Mouse (Mus musculus): ENCODE data around the gene Bfsp1. TPM values are rescaled to one million over a fixed set of nuclear protein-coding genes. Genes with fewer than 3 reads are reported as not detected.

The Bfsp1 gene
- polyA plus RNA-seq, 1 experiment: 0.35 TPM

DNA sequence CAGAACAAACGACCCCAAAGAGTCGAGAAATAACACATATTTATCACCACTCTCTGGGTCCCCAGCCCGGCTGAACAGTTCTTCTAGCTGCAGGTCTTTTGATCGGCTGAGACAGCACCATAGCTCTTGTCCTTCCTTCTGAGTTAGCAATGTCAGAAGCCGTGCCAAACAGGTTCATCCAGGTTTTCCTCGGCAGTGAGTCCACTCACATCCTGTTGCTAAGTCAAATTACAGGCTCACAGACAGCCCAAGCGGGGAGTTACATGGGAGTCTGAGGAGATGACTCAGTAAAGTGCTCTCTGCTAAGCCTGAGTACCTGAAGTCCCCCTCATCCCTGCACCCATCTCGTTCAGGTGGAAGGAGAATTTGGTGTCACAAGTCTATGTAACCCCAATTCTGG is 1.6 kb upstream of the Bfsp1 start:
- H3K4me3 ChIP-seq (ENCODE audit: control insufficient read depth, insufficient read depth, low read length): no peak overlapping the region
- no peak for DNase-seq
- H3K27ac ChIP-seq (ENCODE audit: control insufficient read depth, insufficient read depth, low read length): no peak overlapping the region
- no peak for TF ChIP-seq POLR2A (IDR thresholded peaks at IDR 0.05; ENCODE audit: control insufficient read depth, extremely low read depth, insufficient read depth, low read length, poor library complexity)
- TF ChIP-seq CTCF (IDR thresholded peaks at IDR 0.05; ENCODE audit: borderline replicate concordance, control insufficient read depth, extremely low read depth, insufficient read depth, low read length, poor library complexity): no peak
- H3K27me3 ChIP-seq (ENCODE audit: control insufficient read depth, insufficient read depth, low read length): no peaks in the 10 kb centered on the region; the same call in 1 of the 2 replicates
- no peaks in the 10 kb centered on the region for H3K36me3 ChIP-seq (ENCODE audit: control insufficient read depth, insufficient read depth, low read length)
- 76% methylated on average over 8 of the region's 8 CpGs for WGBS
- H3K4me1 ChIP-seq (replicated peaks; ENCODE audit: control insufficient read depth, insufficient read depth, low read length): no peaks in the 10 kb centered on the region

DNA sequence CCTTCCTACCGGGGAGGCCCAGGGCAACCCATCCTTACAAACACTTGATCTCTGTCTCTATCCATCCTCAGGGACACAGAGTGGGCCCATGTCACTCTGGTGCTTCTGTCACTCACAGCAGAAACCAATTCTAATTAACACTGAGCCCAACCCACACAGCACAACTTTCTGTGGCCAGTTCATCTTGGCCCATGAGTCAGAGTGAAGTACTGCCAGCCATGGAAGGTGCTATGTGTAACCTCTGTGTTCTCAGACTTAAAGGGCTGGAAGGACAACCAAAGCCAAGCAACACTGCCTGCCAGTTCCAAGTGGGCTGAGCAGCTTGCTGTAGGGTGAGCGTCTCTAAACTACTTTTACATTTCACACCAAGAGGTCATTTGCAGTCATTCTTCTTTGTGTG is 3.8 kb downstream of the Bfsp1 start:
- TF ChIP-seq CTCF (IDR thresholded peaks at IDR 0.05; ENCODE audit: borderline replicate concordance, control insufficient read depth, extremely low read depth, insufficient read depth, low read length, poor library complexity): no peak
- TF ChIP-seq POLR2A (IDR thresholded peaks at IDR 0.05; ENCODE audit: control insufficient read depth, extremely low read depth, insufficient read depth, low read length, poor library complexity): no peak
- no peak overlapping the region for H3K27ac ChIP-seq (ENCODE audit: control insufficient read depth, insufficient read depth, low read length)
- no peak overlapping the region for H3K4me3 ChIP-seq (ENCODE audit: control insufficient read depth, insufficient read depth, low read length)
- H3K36me3 ChIP-seq (ENCODE audit: control insufficient read depth, insufficient read depth, low read length): no peaks in the 10 kb centered on the region
- 94% methylated on average over 2 of the region's 2 CpGs for WGBS
- no peaks in the 10 kb centered on the region; the same call in 1 of the 2 replicates for H3K27me3 ChIP-seq (ENCODE audit: control insufficient read depth, insufficient read depth, low read length)
- DNase-seq: no peak
- H3K4me1 ChIP-seq (replicated peaks; ENCODE audit: control insufficient read depth, insufficient read depth, low read length): no peaks in the 10 kb centered on the region

DNA sequence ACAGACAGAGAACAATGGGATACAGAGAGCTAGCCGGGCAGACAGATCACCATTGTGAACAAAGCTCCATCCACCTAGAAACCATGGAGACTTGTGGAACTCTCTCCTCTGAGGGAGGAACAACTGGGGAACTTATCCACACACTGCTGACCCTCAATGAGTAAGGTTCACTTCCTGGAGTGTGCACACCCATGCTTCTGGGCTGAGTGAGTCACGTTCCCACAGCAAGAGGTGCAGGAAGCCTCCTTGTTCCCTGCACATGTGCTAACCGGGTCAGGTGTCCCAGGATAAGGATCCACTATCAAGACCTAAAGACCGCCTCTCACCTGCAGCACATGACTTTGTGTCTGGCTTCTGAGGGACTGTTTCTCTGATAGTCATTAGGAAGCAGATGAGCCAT is 9.5 kb downstream of the Bfsp1 start:
- no peaks in the 10 kb centered on the region for H3K27me3 ChIP-seq (ENCODE audit: control insufficient read depth, insufficient read depth, low read length)
- 84% methylated on average over 4 of the region's 4 CpGs for WGBS
- TF ChIP-seq POLR2A (IDR thresholded peaks at IDR 0.05; ENCODE audit: control insufficient read depth, extremely low read depth, insufficient read depth, low read length, poor library complexity) (no peak), CTCF (IDR thresholded peaks at IDR 0.05; ENCODE audit: borderline replicate concordance, control insufficient read depth, extremely low read depth, insufficient read depth, low read length, poor library complexity) (no peak)
- DNase-seq: no peak
- no peaks in the 10 kb centered on the region for H3K4me1 ChIP-seq (replicated peaks; ENCODE audit: control insufficient read depth, insufficient read depth, low read length)
- H3K4me3 ChIP-seq (ENCODE audit: control insufficient read depth, insufficient read depth, low read length): no peak overlapping the region
- no peak overlapping the region for H3K27ac ChIP-seq (ENCODE audit: control insufficient read depth, insufficient read depth, low read length)
- no peaks in the 10 kb centered on the region for H3K36me3 ChIP-seq (ENCODE audit: control insufficient read depth, insufficient read depth, low read length)

DNA sequence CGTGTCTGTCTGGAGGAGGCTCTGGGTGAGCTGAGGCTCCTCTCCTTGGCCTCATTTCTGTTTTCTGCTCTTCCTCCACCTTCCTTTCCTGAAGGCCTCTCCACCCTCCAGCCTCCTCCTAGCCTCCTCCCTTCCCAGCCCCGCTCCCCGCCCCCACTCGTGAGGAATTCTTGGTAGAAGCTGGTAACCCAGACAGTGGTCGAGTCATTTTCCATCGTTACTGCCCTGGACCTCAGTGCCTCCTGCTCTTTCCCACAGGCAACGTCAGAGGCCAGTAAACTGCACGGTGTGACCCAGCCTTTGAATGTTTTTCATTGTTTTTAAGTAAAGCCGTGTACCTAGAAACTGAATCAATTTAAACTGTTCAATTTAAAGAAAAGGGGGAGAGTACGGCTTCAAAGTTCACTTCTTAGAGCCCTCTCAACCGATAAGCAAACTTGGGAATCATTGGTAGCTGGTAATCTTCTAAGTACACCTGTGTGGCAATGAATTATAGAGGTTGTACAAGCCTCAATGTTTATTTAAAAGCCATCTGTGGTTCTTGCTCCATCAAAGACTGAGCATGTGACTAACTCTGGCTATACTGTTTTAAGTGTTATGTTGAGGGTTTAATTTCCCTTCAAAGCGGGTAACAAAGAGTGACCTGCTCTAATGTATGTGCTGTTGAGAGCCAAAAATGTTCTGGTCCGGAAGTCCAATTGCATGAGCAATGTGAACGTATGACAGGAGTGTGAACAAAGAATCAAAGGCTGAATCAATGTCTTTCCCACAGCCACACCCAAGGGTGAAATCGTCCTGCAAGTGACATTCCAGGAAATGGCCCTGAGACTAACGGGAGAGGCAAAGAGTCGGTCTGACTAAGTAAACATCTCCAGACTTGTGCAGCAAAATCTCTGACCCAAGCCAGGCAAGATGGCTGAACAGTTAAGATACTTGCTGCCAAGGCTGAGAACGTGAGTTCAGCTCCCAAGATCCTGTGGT is 10.4 kb downstream of the Bfsp1 start:
- no peak for DNase-seq
- WGBS: 76% methylated on average over 18 of the region's 18 CpGs
- Histone ChIP-seq H3K36me3 (ENCODE audit: control insufficient read depth, insufficient read depth, low read length) (no peaks in the 10 kb centered on the region), H3K27ac (ENCODE audit: control insufficient read depth, insufficient read depth, low read length) (no peak overlapping the region), H3K4me3 (ENCODE audit: control insufficient read depth, insufficient read depth, low read length) (no peak overlapping the region), H3K4me1 (replicated peaks; ENCODE audit: control insufficient read depth, insufficient read depth, low read length) (no peaks in the 10 kb centered on the region), H3K27me3 (ENCODE audit: control insufficient read depth, insufficient read depth, low read length) (no peaks in the 10 kb centered on the region)
- no peak for TF ChIP-seq POLR2A (IDR thresholded peaks at IDR 0.05; ENCODE audit: control insufficient read depth, extremely low read depth, insufficient read depth, low read length, poor library complexity)
- TF ChIP-seq CTCF (IDR thresholded peaks at IDR 0.05; ENCODE audit: borderline replicate concordance, control insufficient read depth, extremely low read depth, insufficient read depth, low read length, poor library complexity): no peak

DNA sequence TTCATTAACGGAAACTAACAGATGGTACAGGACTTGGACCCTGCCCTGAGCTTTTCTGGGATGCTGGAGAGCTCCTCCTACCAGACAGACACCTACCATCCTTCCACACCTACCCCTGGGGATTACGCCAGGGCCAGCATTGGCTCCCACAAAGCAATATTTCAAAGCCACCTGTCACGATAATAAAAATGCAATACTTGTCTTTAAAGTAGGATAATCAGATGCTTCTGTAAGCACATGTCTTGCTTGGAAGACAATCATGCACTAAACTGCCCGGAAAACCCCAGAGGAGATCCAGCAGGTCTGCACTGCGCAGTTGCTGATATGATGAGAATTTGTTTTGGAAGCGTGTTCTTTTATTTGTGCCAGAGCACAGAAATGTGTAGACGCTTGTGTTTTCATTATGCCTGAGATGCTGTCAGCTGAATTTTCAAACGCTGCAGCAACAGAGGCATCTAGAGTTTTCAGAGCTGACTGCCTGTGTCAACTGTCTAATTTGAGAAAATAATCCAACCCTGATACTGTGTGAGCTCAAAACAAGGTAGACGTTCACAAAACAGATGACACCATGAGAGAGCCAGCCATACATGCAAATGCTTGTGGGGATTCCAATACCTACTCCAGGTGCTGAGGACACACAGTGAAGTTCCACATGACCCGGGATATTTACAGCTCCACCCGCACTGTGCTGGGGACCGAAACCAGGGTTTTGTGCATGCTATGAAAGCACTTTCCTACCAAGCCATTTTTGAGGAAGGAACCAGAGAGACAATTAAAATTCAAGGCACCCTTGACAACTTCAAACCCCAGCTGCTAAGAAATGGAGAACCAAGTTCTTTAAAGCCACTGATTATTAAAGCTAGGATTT is 11.4 kb downstream of the Bfsp1 start:
- Histone ChIP-seq H3K36me3 (ENCODE audit: control insufficient read depth, insufficient read depth, low read length) (no peaks in the 10 kb centered on the region), H3K27me3 (ENCODE audit: control insufficient read depth, insufficient read depth, low read length) (no peaks in the 10 kb centered on the region), H3K27ac (ENCODE audit: control insufficient read depth, insufficient read depth, low read length) (no peak overlapping the region), H3K4me1 (replicated peaks; ENCODE audit: control insufficient read depth, insufficient read depth, low read length) (no peaks in the 10 kb centered on the region), H3K4me3 (ENCODE audit: control insufficient read depth, insufficient read depth, low read length) (no peak overlapping the region)
- TF ChIP-seq CTCF (IDR thresholded peaks at IDR 0.05; ENCODE audit: borderline replicate concordance, control insufficient read depth, extremely low read depth, insufficient read depth, low read length, poor library complexity) (no peak), POLR2A (IDR thresholded peaks at IDR 0.05; ENCODE audit: control insufficient read depth, extremely low read depth, insufficient read depth, low read length, poor library complexity) (no peak)
- DNase-seq: no peak
- WGBS: 71% methylated on average over 12 of the region's 12 CpGs

DNA sequence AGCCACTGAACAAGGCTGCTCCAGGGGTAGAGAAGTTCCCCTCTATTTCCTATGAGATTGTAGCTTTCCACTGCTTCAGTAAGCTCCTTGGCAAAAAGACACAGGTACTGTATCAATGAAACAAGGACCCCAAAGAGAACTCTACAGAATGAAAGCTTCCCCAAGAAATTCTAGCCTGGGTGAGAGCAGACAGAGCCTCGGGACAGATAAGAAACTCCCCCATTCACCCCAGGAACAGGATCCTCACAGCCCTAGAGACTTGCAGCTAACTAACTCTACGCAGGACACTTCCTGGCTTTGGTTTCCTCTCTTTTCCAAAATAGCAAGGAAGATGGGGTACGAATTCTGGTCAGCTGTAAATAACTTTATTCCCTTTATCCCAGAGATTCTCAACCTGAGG is 15.7 kb downstream of the Bfsp1 start:
- no peak overlapping the region for H3K27ac ChIP-seq (ENCODE audit: control insufficient read depth, insufficient read depth, low read length)
- WGBS: 62% methylated on average over 3 of the region's 3 CpGs
- H3K36me3 ChIP-seq (ENCODE audit: control insufficient read depth, insufficient read depth, low read length): no peaks in the 10 kb centered on the region
- H3K4me3 ChIP-seq (ENCODE audit: control insufficient read depth, insufficient read depth, low read length): no peak overlapping the region
- TF ChIP-seq POLR2A (IDR thresholded peaks at IDR 0.05; ENCODE audit: control insufficient read depth, extremely low read depth, insufficient read depth, low read length, poor library complexity): no peak
- TF ChIP-seq CTCF (IDR thresholded peaks at IDR 0.05; ENCODE audit: borderline replicate concordance, control insufficient read depth, extremely low read depth, insufficient read depth, low read length, poor library complexity): no peak
- no peaks in the 10 kb centered on the region for H3K27me3 ChIP-seq (ENCODE audit: control insufficient read depth, insufficient read depth, low read length)
- no peak for DNase-seq
- no peaks in the 10 kb centered on the region for H3K4me1 ChIP-seq (replicated peaks; ENCODE audit: control insufficient read depth, insufficient read depth, low read length)

Measured in thymus, adult 2 months (tissue).